ENCODE assay signal across 11 mouse cellular contexts in the genomic region with DNA sequence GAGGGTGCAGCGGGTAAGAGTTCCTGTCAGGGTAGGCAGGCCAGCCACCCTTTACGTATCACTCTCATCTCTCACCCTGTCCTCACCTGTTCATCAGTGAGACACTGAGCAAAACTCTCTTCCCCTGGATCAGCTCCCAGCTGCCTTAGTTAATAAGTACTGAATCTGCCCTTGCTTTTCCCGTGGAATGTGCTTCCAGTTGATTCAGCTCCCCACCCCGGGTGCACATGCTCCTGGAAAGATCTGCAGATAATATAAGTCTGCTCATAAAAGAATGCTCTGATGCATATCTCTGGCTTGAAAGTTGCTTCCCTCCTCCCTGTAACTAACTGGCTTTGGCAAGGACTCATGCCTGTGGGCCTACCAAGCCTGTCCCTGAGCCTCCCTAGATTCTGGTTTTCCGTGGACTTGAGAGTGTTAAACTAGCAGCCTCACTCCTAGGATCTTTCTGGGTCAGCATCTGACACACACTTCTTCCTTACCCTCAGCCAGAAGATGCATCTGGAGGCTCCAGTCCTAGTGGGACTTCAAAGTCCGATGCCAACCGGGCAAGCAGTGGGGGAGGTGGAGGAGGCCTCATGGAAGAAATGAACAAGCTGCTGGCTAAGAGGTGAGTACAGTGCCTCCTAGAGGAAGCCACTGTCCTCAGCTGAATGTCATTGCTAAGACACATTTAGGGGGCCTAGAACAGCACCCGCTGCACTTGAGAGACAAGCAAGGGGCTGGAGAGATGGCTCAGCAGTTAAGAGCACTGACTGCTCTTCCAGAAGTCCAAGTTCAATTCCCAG. TPM values are rescaled to one million over a fixed set of nuclear protein-coding genes. Genes with fewer than 3 reads are reported as not detected.
DNase-seq lines count a peak whose midpoint lies in the region; ATAC-seq and TF ChIP-seq lines count a peak whose summit lies in the region.
"Had no signal": no experiment of that assay in that cellular context is flagged by ENCODE, and none has a peak within 500 bp of the region (broad histone marks: within the 10 kb centered on the region; RNA-seq: fewer than 3 reads in every experiment).

No protein-coding gene starts in this region.

- H3K4me1 ChIP-seq in intestine, embryonic 14.5 days (replicated peaks; ENCODE audit: control insufficient read depth, insufficient read depth, low read length), result no peaks in the 10 kb centered on the region
- H3K4me1 ChIP-seq in liver, embryonic 14.5 days (replicated peaks; ENCODE audit: control insufficient read depth in 2 of 2, insufficient read depth in 2 of 2, low read length in 1 of 2), result no peaks in the 10 kb centered on the region; a peak in 1 of 4 replicates
- H3K4me1 ChIP-seq: limb, embryonic 12.5 days had no signal

- peak; percentile 19 for DNase-seq in left cerebral cortex, postnatal 4 days
- DNase-seq in left cerebral cortex, postnatal 10 days (ENCODE audit: extremely low spot score in 1 of 2, low spot score in 2 of 2), result no peak
- peak; percentile 32 for DNase-seq in R1 (ENCODE audit: low read depth, low spot score)
- DNase-seq in intestine, embryonic 14.5 days (ENCODE audit: low spot score), result no peak
- DNase-seq in liver, embryonic 14.5 days (ENCODE audit: low read depth in 3 of 3, low spot score in 3 of 3), result no peak
- DNase-seq in urinary bladder, postnatal 36 days (ENCODE audit: low spot score in 2 of 2), result no peak
- no peak for DNase-seq in urinary bladder, adult 2 months (ENCODE audit: low spot score)
- no peak for DNase-seq in cerebellum, adult 18-20 months
- DNase-seq: cerebellum, adult 11 months had no signal

- H3K9me3 ChIP-seq in intestine, embryonic 14.5 days (ENCODE audit: control insufficient read depth, low read length), result no peaks in the 10 kb centered on the region
- no peaks in the 10 kb centered on the region for H3K9me3 ChIP-seq in liver, embryonic 14.5 days (ENCODE audit: control insufficient read depth, low read length)
- H3K9me3 ChIP-seq: limb, embryonic 12.5 days had no signal

- H3K27ac ChIP-seq in intestine, embryonic 14.5 days (ENCODE audit: low read depth), result no peak overlapping the region
- H3K27ac ChIP-seq in liver, embryonic 14.5 days, result no peak overlapping the region
- H3K27ac ChIP-seq: hindbrain, embryonic 14.5 days; limb, embryonic 12.5 days had no signal

- intact Hi-C loops in left cerebral cortex, postnatal 4 days (cut with DNase I), result no loop called here
- intact Hi-C loops in left cerebral cortex, postnatal 10 days (cut with DNase I), result no loop called here

- WGBS in intestine, embryonic 14.5 days, result 68% methylated on average over 8 of the region's 8 CpGs
- WGBS in liver, embryonic 14.5 days (ENCODE audit: insufficient replicate concordance), result 63% methylated on average over 8 of the region's 8 CpGs

- peak; percentile 25; the same call in 1 of the 2 replicates for ATAC-seq in intestine, embryonic 14.5 days (replicated peaks; ENCODE audit: low FRiP score, low TSS enrichment, low read depth)
- peak; percentile 32; the same call in 1 of the 2 replicates for ATAC-seq in liver, embryonic 14.5 days (ENCODE audit: insufficient read depth)

- no peak overlapping the region for H3K4me2 ChIP-seq in intestine, embryonic 14.5 days (ENCODE audit: low read length)
- no peak overlapping the region for H3K4me2 ChIP-seq in liver, embryonic 14.5 days (ENCODE audit: low read depth)
- H3K4me2 ChIP-seq: hindbrain, embryonic 14.5 days; limb, embryonic 12.5 days had no signal

- TF ChIP-seq CTCF in liver, embryonic 14.5 days (IDR thresholded peaks at IDR 0.05; ENCODE audit: low read depth), result peak; percentile 35; the same call in 1 of the 2 replicates

- H3K36me3 ChIP-seq in intestine, embryonic 14.5 days (ENCODE audit: control insufficient read depth, insufficient read depth, low read length), result peaks cover 74% of the 10 kb centered on the region
- no peaks in the 10 kb centered on the region for H3K36me3 ChIP-seq in liver, embryonic 14.5 days (replicated peaks; ENCODE audit: control insufficient read depth, insufficient read depth, low read depth)

- H3K4me3 ChIP-seq in intestine, embryonic 14.5 days (ENCODE audit: low read depth, low read length), result no peak overlapping the region
- H3K4me3 ChIP-seq in liver, embryonic 14.5 days (ENCODE audit: insufficient read depth in 1 of 2, low read depth in 2 of 2, low read length in 2 of 2), result no peak overlapping the region
- H3K4me3 ChIP-seq: limb, embryonic 12.5 days had no signal

- TF ChIP-seq EP300 in liver, embryonic 14.5 days (IDR thresholded peaks at IDR 0.05; ENCODE audit: low read depth), result no peak

- H3K9ac ChIP-seq in intestine, embryonic 14.5 days (ENCODE audit: low read length), result no peak overlapping the region
- H3K9ac ChIP-seq in liver, embryonic 14.5 days (replicated peaks), result no peak overlapping the region
- H3K9ac ChIP-seq: hindbrain, embryonic 14.5 days; limb, embryonic 12.5 days had no signal

- H3K27me3 ChIP-seq in intestine, embryonic 14.5 days (replicated peaks; ENCODE audit: control insufficient read depth, insufficient read depth, low read length), result no peaks in the 10 kb centered on the region
- H3K27me3 ChIP-seq in liver, embryonic 14.5 days (ENCODE audit: control insufficient read depth, insufficient read depth, low read length), result no peaks in the 10 kb centered on the region
- H3K27me3 ChIP-seq: limb, embryonic 12.5 days had no signal

RNA-seq across cellular contexts. Expression of gene Degs2, which starts 26.3 kb away (rescaled TPM):
- total RNA-seq in left cerebral cortex, postnatal 4 days (2021), result not detected
- under 1 TPM; 0.49 to 0.63 TPM for total RNA-seq in left cerebral cortex, postnatal 10 days (2021)
- polyA plus RNA-seq in intestine, embryonic 14.5 days (2014; fragmentation: Nextera tagmentation; extraction: Ambion mirVana), result 43.9 and 51.6 TPM in 2 replicates
- 0.05 TPM in 1 of 2 replicates, not detected in the other for polyA plus RNA-seq in liver, embryonic 14.5 days (2012; rRNA removed)
- 0.14 and 0.18 TPM in 2 replicates for polyA plus RNA-seq in liver, embryonic 14.5 days (2014; fragmentation: Nextera tagmentation; extraction: Ambion mirVana)
- 55.0 and 72.3 TPM in 2 replicates for polyA plus RNA-seq in urinary bladder, adult 2 months (2012; rRNA removed)

Comparison
In these comparisons a context has a peak if more than half of its experiments do, and no peak if none do; other contexts are left out.
1. DNase-seq: peak in left cerebral cortex, postnatal 4 days (single experiment) and R1 (single experiment); none in left cerebral cortex, postnatal 10 days (0 of 2), intestine, embryonic 14.5 days (single experiment), liver, embryonic 14.5 days (0 of 3), urinary bladder, postnatal 36 days (0 of 2), urinary bladder, adult 2 months (single experiment) and cerebellum, adult 18-20 months (0 of 2).
2. RNA of gene Degs2, which starts 26.3 kb away (polyA plus RNA-seq): 55.0 to 72.3 TPM in urinary bladder, adult 2 months and 43.9 to 51.6 TPM in intestine, embryonic 14.5 days; 0.05 to 0.18 TPM in liver, embryonic 14.5 days; every median in the first group is over 10 times any median in the second.